Mouse (Mus musculus) limb, embryonic 13.5 days (tissue): ENCODE data around the gene Ccl27b. TPM values are rescaled to one million over a fixed set of nuclear protein-coding genes. Genes with fewer than 3 reads are reported as not detected.
"Not testable (repeated sequence)": the region's sequence is repeated elsewhere in the genome, so short reads cannot be mapped to it uniquely, and the experiment has no call there.

ENCODE experiments used
- ATAC-seq: fragments of 200-750 bp; cut with Nextera tagmentation; 2 replicates; pipeline ENCODE4 v1.8.0; 2017; ENCODE audit warnings: low read depth, moderate number of reproducible peaks, moderate TSS enrichment; ENCODE audit not compliant: low FRiP score
- H3K27ac ChIP-seq: fragments of 300-500 bp; sonication (generic); 2 replicates; pipeline ENCODE4 v1.5.1; 2015; ENCODE audit warnings: inconsistent platforms, mild to moderate bottlenecking, moderate library complexity
- H3K27me3 ChIP-seq: fragments of 300-500 bp; sonication (generic); 2 replicates; pipeline ENCODE4 v1.6.1; 2015; ENCODE audit warnings: mild to moderate bottlenecking, inconsistent platforms
- H3K36me3 ChIP-seq: fragments of 300-500 bp; sonication (generic); 2 replicates; pipeline ENCODE4 v1.6.1; 2015; ENCODE audit warnings: inconsistent platforms, mild to moderate bottlenecking, moderate library complexity
- H3K4me1 ChIP-seq: fragments of 300-500 bp; sonication (generic); 2 replicates; pipeline ENCODE4 v1.6.1; 2015; ENCODE audit warnings: inconsistent platforms
- H3K4me2 ChIP-seq: fragments of 300-500 bp; sonication (generic); replicated peaks from 2 replicates; pipeline ENCODE4 v1.6.1; 2015; ENCODE audit warnings: inconsistent platforms, mild to moderate bottlenecking, moderate library complexity
- H3K4me3 ChIP-seq: fragments of 300-500 bp; sonication (generic); 2 replicates; pipeline ENCODE4 v1.5.1; 2015; ENCODE audit warnings: moderate library complexity, mild to moderate bottlenecking, inconsistent platforms
- H3K9ac ChIP-seq: fragments of 300-500 bp; sonication (generic); 2 replicates; pipeline ENCODE4 v1.6.1; 2015; ENCODE audit warnings: mild to moderate bottlenecking, inconsistent platforms
- H3K9me3 ChIP-seq: fragments of 300-500 bp; sonication (generic); 2 replicates; pipeline ENCODE4 v1.6.1; 2016; ENCODE audit warnings: inconsistent platforms
- WGBS: fragments of 180-500 bp; shearing (Covaris S2); methylation state at CpG from one replicate; pipeline ENCODE4 v1.1.7; 2015; 5-methylcytosine and 5-hydroxymethylcytosine counted together
- polyA plus RNA-seq: library from polyadenylated mRNA; unstranded; fragments of >200 nt; fragmentation: Nextera tagmentation; extraction: Ambion mirVana; gene quantifications from 2 replicates; pipeline ENCODE4 v1.2.1, GENCODE M21; 2015

Gene Ccl27b
- not detected in 2 replicates for polyA plus RNA-seq

- not testable (repeated sequence) for H3K9ac ChIP-seq, H3K27me3 ChIP-seq, H3K4me1 ChIP-seq, H3K27ac ChIP-seq, H3K4me2 ChIP-seq, H3K36me3 ChIP-seq, ATAC-seq, H3K4me3 ChIP-seq, H3K9me3 ChIP-seq
- no CpG with 5 or more reads among the region's 9 CpGs for WGBS
Observed at GRCm38 (mm10) chr4:42654951-42655350, at the start of gene Ccl27b. Gene Ccl27b (plus strand): TSS chr4:42655251.

GRCm38 (mm10) chr4:42611895-42612294, 43.2 kb upstream of the Ccl27b start, which contains the start of gene Gm10591:
Gene Gm10591 (plus strand): TSS chr4:42612195.
- not testable (repeated sequence) for ATAC-seq, H3K27ac ChIP-seq
- WGBS, result no CpG with 5 or more reads among the region's 5 CpGs

GRCm38 (mm10) chr4:42629419-42629818, 25.6 kb upstream of the Ccl27b start, which contains the start of gene Gm2564:
Gene Gm2564 (plus strand): TSS chr4:42629719.
- H3K9me3 ChIP-seq, H3K27me3 ChIP-seq, H3K4me3 ChIP-seq, H3K36me3 ChIP-seq, H3K27ac ChIP-seq, H3K4me1 ChIP-seq, H3K9ac ChIP-seq, H3K4me2 ChIP-seq, ATAC-seq: not testable (repeated sequence)
- WGBS, result no CpG with 5 or more reads among the region's 8 CpGs

More at GRCm38 (mm10) chr4:42611895-42612294, 43.2 kb upstream of the Ccl27b start, which contains the start of gene Gm10591:
- H3K9me3 ChIP-seq, H3K27me3 ChIP-seq, H3K36me3 ChIP-seq, H3K4me2 ChIP-seq, H3K9ac ChIP-seq, H3K4me3 ChIP-seq, H3K4me1 ChIP-seq: not testable (repeated sequence)

- WGBS, result no CpG with 5 or more reads among the region's 3 CpGs
- not testable (repeated sequence) for ATAC-seq, H3K27ac ChIP-seq, H3K4me1 ChIP-seq, H3K9me3 ChIP-seq, H3K9ac ChIP-seq, H3K36me3 ChIP-seq, H3K4me2 ChIP-seq, H3K4me3 ChIP-seq, H3K27me3 ChIP-seq
Observed at GRCm38 (mm10) chr4:42661793-42662192, 6.7 kb downstream of the Ccl27b start, which contains the start of gene Il11ra2. Gene Il11ra2 (minus strand): TSS chr4:42661893.

- not testable (repeated sequence) for H3K4me1 ChIP-seq, H3K4me2 ChIP-seq, H3K9me3 ChIP-seq, ATAC-seq, H3K27me3 ChIP-seq, H3K9ac ChIP-seq, H3K36me3 ChIP-seq, H3K4me3 ChIP-seq, H3K27ac ChIP-seq
- WGBS, result no CpG with 5 or more reads among the region's 4 CpGs
Observed at GRCm38 (mm10) chr4:42675415-42675814, 20.4 kb downstream of the Ccl27b start.

GRCm38 (mm10) chr4:42679365-42679764, 24.3 kb downstream of the Ccl27b start:
- not testable (repeated sequence) for H3K36me3 ChIP-seq, H3K27me3 ChIP-seq, H3K4me2 ChIP-seq, ATAC-seq, H3K9me3 ChIP-seq, H3K4me1 ChIP-seq, H3K27ac ChIP-seq, H3K9ac ChIP-seq, H3K4me3 ChIP-seq
- WGBS, result no CpG with 5 or more reads among the region's 7 CpGs

- H3K4me3 ChIP-seq, ATAC-seq, H3K9ac ChIP-seq, H3K27me3 ChIP-seq, H3K27ac ChIP-seq, H3K36me3 ChIP-seq, H3K4me2 ChIP-seq, H3K9me3 ChIP-seq, H3K4me1 ChIP-seq: not testable (repeated sequence)
- no CpG with 5 or more reads among the region's 32 CpGs for WGBS
Observed at GRCm38 (mm10) chr4:42680374-42681356, 25.6 kb downstream of the Ccl27b start.

GRCm38 (mm10) chr4:42681473-42682182, 26.6 kb downstream of the Ccl27b start:
- H3K9me3 ChIP-seq, H3K4me2 ChIP-seq, H3K4me3 ChIP-seq, H3K27me3 ChIP-seq, H3K9ac ChIP-seq, H3K27ac ChIP-seq, H3K4me1 ChIP-seq, ATAC-seq, H3K36me3 ChIP-seq: not testable (repeated sequence)
- no CpG with 5 or more reads among the region's 66 CpGs for WGBS

GRCm38 (mm10) chr4:42682183-42682524, 27.1 kb downstream of the Ccl27b start:
- not testable (repeated sequence) for H3K27ac ChIP-seq, H3K9ac ChIP-seq, H3K36me3 ChIP-seq, H3K4me2 ChIP-seq, H3K9me3 ChIP-seq, ATAC-seq, H3K27me3 ChIP-seq, H3K4me1 ChIP-seq, H3K4me3 ChIP-seq
- no CpG with 5 or more reads among the region's 18 CpGs for WGBS

Other genes with a start within 250 kb of the Ccl27b start
- gene Gm21586, start 215.9 kb upstream of the Ccl27b start, polyA plus RNA-seq, result not detected in 2 replicates
- gene Gm2163, start 188.5 kb upstream of the Ccl27b start, polyA plus RNA-seq, result 0.13 and 0.17 TPM in 2 replicates
- not detected in 2 replicates for gene Fam205a2, start 127.1 kb upstream of the Ccl27b start, polyA plus RNA-seq
- not detected in 2 replicates for gene Gm10591, start 43.1 kb upstream of the Ccl27b start, polyA plus RNA-seq
- 0.28 TPM in 1 of 2 replicates, not detected in the other for gene Gm2564, start 25.5 kb upstream of the Ccl27b start, polyA plus RNA-seq
- gene Il11ra2, start 6.6 kb downstream of the Ccl27b start, polyA plus RNA-seq, result not detected in 2 replicates
- not detected in 2 replicates for gene 4930578G10Rik, start 80.3 kb downstream of the Ccl27b start, polyA plus RNA-seq
- gene Ccl19, start 101.3 kb downstream of the Ccl27b start, polyA plus RNA-seq, result not detected in 2 replicates
- gene Ccl21a, start 118.7 kb downstream of the Ccl27b start, polyA plus RNA-seq, result 21.6 and 28.1 TPM in 2 replicates
- gene Fam205a1, start 198.6 kb downstream of the Ccl27b start, polyA plus RNA-seq, result 0.05 TPM in 1 of 2 replicates, not detected in the other
- gene Gm12394, start 201.5 kb downstream of the Ccl27b start, polyA plus RNA-seq, result 0.06 TPM in 1 of 2 replicates, not detected in the other
- 0.31 TPM in 1 of 2 replicates, not detected in the other for gene Fam205c, start 219.0 kb downstream of the Ccl27b start, polyA plus RNA-seq